Mouse (Mus musculus) CH12.LX (cell line): ENCODE data around the gene Sh3bp5. TPM values are rescaled to one million over a fixed set of nuclear protein-coding genes. Genes with fewer than 3 reads are reported as not detected.

Source experiments
- DNase-seq: peaks from one replicate; pipeline ENCODE4 v3.0.0-alpha.2; 2013; ENCODE audit errors: extremely low read depth
- H3K27ac ChIP-seq: 2 replicates; pipeline ENCODE4 v1.5.1; 2012; ENCODE audit warnings: low read depth, mild to moderate bottlenecking, control low read depth, moderate library complexity; ENCODE audit not compliant: insufficient read depth
- H3K27me3 ChIP-seq: replicated peaks from 2 replicates; pipeline ENCODE3; 2012; ENCODE audit warnings: inconsistent platforms
- H3K36me3 ChIP-seq, 2 experiments: replicated peaks in 1 of 2; 2 replicates each; pipeline versions ENCODE3 to v1.6.1; 2012; ENCODE audit warnings: inconsistent platforms in 1 of 2, low read length in 1 of 2, mild to moderate bottlenecking in 1 of 2, mixed read lengths in 1 of 2, moderate library complexity in 1 of 2; ENCODE audit not compliant: control insufficient read depth in 1 of 2, insufficient read depth in 1 of 2
- H3K4me1 ChIP-seq, 2 experiments: 2 replicates each; pipeline ENCODE4 v1.6.1; 2012; ENCODE audit warnings: inconsistent platforms in 1 of 2, moderate library complexity in 1 of 2; ENCODE audit not compliant: insufficient read depth in 2 of 2, control insufficient read depth in 1 of 2
- H3K4me2 ChIP-seq: 2 replicates; pipeline ENCODE4 v1.6.1; 2012; ENCODE audit warnings: low read depth, mild to moderate bottlenecking, control low read depth; ENCODE audit not compliant: poor library complexity, insufficient read depth, severe bottlenecking
- H3K4me3 ChIP-seq, 3 experiments: fragments of 150-350 bp in 1 of 3; sonication (generic) in 1 of 3; replicated peaks in 1 of 3; 2 replicates each; pipeline versions ENCODE3 to v1.5.1; 2011 to 2012; ENCODE audit warnings: low read depth in 2 of 3, low read length in 2 of 3, mild to moderate bottlenecking in 2 of 3, moderate library complexity in 2 of 3, control low read depth in 1 of 3, improper control_type of control experiment in 1 of 3, inconsistent platforms in 1 of 3, mixed read lengths in 1 of 3; ENCODE audit not compliant: poor library complexity in 1 of 3
- H3K79me2 ChIP-seq: replicated peaks from 2 replicates; pipeline ENCODE4 v1.6.1; 2012; ENCODE audit warnings: mild to moderate bottlenecking, moderate library complexity; ENCODE audit not compliant: control insufficient read depth, poor library complexity, insufficient read depth, severe bottlenecking; ENCODE audit errors: extremely low read depth
- H3K9ac ChIP-seq: 2 replicates; pipeline ENCODE4 v1.6.1; 2012; ENCODE audit warnings: low read depth, mild to moderate bottlenecking, control low read depth, moderate library complexity; ENCODE audit not compliant: insufficient read depth
- H3K9me3 ChIP-seq: replicated peaks from 2 replicates; pipeline ENCODE3; 2012; ENCODE audit warnings: low read length, inconsistent platforms, mixed read lengths
- CHD1 ChIP-seq: IDR thresholded peaks from 2 replicates; pipeline ENCODE4 v1.6.1; 2012; ENCODE audit warnings: low read depth, low read length, improper control_type of control experiment, inconsistent platforms
- CHD2 ChIP-seq: IDR thresholded peaks from 2 replicates; pipeline ENCODE4 v1.6.1; 2011; ENCODE audit warnings: low read length, improper control_type of control experiment
- CTCF ChIP-seq, 2 experiments: IDR thresholded peaks in 1 of 2; conservative IDR thresholded peaks in 1 of 2; 2 replicates each; pipeline ENCODE4 v1.5.1; 2011 to 2012; ENCODE audit warnings: low read depth in 2 of 2, low read length in 2 of 2, improper control_type of control experiment in 1 of 2, inconsistent platforms in 1 of 2, mild to moderate bottlenecking in 1 of 2, moderate library complexity in 1 of 2
- E2F4 ChIP-seq: IDR thresholded peaks from 2 replicates; pipeline ENCODE4 v1.6.1; 2011; ENCODE audit warnings: low read depth, low read length, improper control_type of control experiment; ENCODE audit not compliant: insufficient replicate concordance
- ELF1 ChIP-seq: IDR thresholded peaks from 2 replicates; pipeline ENCODE4 v1.6.1; 2014; ENCODE audit warnings: low read depth, mild to moderate bottlenecking, inconsistent platforms, low read length, improper control_type of control experiment
- ETS1 ChIP-seq: conservative IDR thresholded peaks from 2 replicates; pipeline ENCODE4 v1.6.1; 2012; ENCODE audit warnings: low read depth, mild to moderate bottlenecking, inconsistent platforms, low read length, improper control_type of control experiment, moderate library complexity
- IRF4 ChIP-seq: IDR thresholded peaks from 2 replicates; pipeline ENCODE4 v1.6.1; 2014; ENCODE audit warnings: low read depth, mild to moderate bottlenecking, inconsistent platforms, low read length, improper control_type of control experiment
- KAT2A ChIP-seq: IDR thresholded peaks from 2 replicates; pipeline ENCODE4 v1.6.1; 2012; ENCODE audit warnings: low read length, improper control_type of control experiment, inconsistent platforms; ENCODE audit not compliant: insufficient replicate concordance
- NELFE ChIP-seq: IDR thresholded peaks from 2 replicates; pipeline ENCODE4 v1.6.1; 2011; ENCODE audit warnings: low read depth, low read length, improper control_type of control experiment
- NRF1 ChIP-seq: IDR thresholded peaks from 2 replicates; pipeline ENCODE4 v1.6.1; 2014; ENCODE audit warnings: low read depth, mild to moderate bottlenecking, inconsistent platforms, low read length, improper control_type of control experiment, moderate library complexity
- POLR2A ChIP-seq: IDR thresholded peaks from 2 replicates; pipeline ENCODE4 v1.6.1; 2011; ENCODE audit warnings: low read depth, mild to moderate bottlenecking, improper control_type of control experiment, low read length
- RAD21 ChIP-seq: IDR thresholded peaks from 2 replicates; pipeline ENCODE4 v1.6.1; 2011; ENCODE audit warnings: low read depth, mild to moderate bottlenecking, low read length, improper control_type of control experiment, moderate library complexity
- RCOR1 ChIP-seq: conservative IDR thresholded peaks from 2 replicates; pipeline ENCODE4 v1.6.1; 2012; ENCODE audit warnings: low read depth, mild to moderate bottlenecking, inconsistent platforms, low read length, improper control_type of control experiment
- SIN3A ChIP-seq: IDR thresholded peaks from 2 replicates; pipeline ENCODE4 v1.6.1; 2012; ENCODE audit warnings: low read length, improper control_type of control experiment, inconsistent platforms
- SMC3 ChIP-seq: IDR thresholded peaks from 2 replicates; pipeline ENCODE4 v1.6.1; 2011; ENCODE audit warnings: low read depth, low read length, improper control_type of control experiment
- TBP ChIP-seq: conservative IDR thresholded peaks from 2 replicates; pipeline ENCODE4 v1.6.1; 2011; ENCODE audit warnings: low read depth, low read length, improper control_type of control experiment
- TCF12 ChIP-seq: IDR thresholded peaks from 2 replicates; pipeline ENCODE4 v1.6.1; 2014; ENCODE audit warnings: low read depth, mild to moderate bottlenecking, inconsistent platforms, low read length, improper control_type of control experiment
- USF1 ChIP-seq: IDR thresholded peaks from 2 replicates; pipeline ENCODE4 v1.6.1; 2014; ENCODE audit warnings: low read depth, mild to moderate bottlenecking, inconsistent platforms, low read length, improper control_type of control experiment
- ZC3H11A ChIP-seq: IDR thresholded peaks from 2 replicates; pipeline ENCODE4 v1.6.1; 2012; ENCODE audit warnings: low read depth, mild to moderate bottlenecking, inconsistent platforms, low read length, improper control_type of control experiment
- ZKSCAN1 ChIP-seq: IDR thresholded peaks from 2 replicates; pipeline ENCODE4 v1.6.1; 2012; ENCODE audit warnings: low read depth, inconsistent platforms, low read length, improper control_type of control experiment, borderline replicate concordance
- ZMIZ1 ChIP-seq: IDR thresholded peaks from 2 replicates; pipeline ENCODE4 v1.6.1; 2012; ENCODE audit warnings: low read depth, mild to moderate bottlenecking, inconsistent platforms, low read length, improper control_type of control experiment
- ZNF384 ChIP-seq: IDR thresholded peaks from 2 replicates; pipeline ENCODE4 v1.6.1; 2012; ENCODE audit warnings: low read depth, low read length, improper control_type of control experiment, inconsistent platforms
- dilution Hi-C: fragments of 300-500 bp; cut with MboI; formaldehyde crosslinking; loops from 2 replicates; pipeline ENCODE4 v1.14.3; 2020; ENCODE audit warnings: low sequenced_read_pairs; ENCODE audit not compliant: extremely low pct_unique_long_range_greater_than_20kb, extremely low pct_ligation_motif_present
- in situ Hi-C: fragments of 300-500 bp; cut with MboI; formaldehyde crosslinking; loops from 3 replicates; pipeline ENCODE4 v1.14.3; 2019; ENCODE audit warnings: low sequenced_read_pairs, low pct_ligation_motif_present, low pct_unique_long_range_greater_than_20kb, mixed read lengths
- polyA plus RNA-seq: library from polyadenylated mRNA; unstranded; fragments of >175 nt; gene quantifications from 2 replicates; pipeline ENCODE4 v1.2.1, GENCODE M21; 2012; ENCODE audit warnings: low read depth; ENCODE audit not compliant: insufficient read length
- total RNA-seq, 2 experiments: library from RNA; depleted of rRNA; stranded (reverse); fragments of 300-350 nt in 1 of 2; fragments of >200 nt in 1 of 2; gene quantifications; 2 replicates each; pipeline ENCODE4 v1.2.3; 2012 to 2014

Gene Sh3bp5
- total and polyA plus RNA-seq, 3 experiments: 57.4 to 158 (median 64.6) TPM

- Histone ChIP-seq H3K4me1 (peaks cover 0 to 15% of the 10 kb centered on the region in 2 experiments; a peak in 2 of 4 replicates), H3K36me3 (no peaks in the 10 kb centered on the region), H3K9ac (no peak overlapping the region), H3K27me3 (no peaks in the 10 kb centered on the region), H3K4me3 (no peak overlapping the region), H3K27ac (no peak overlapping the region), H3K79me2 (no peaks in the 10 kb centered on the region), H3K9me3 (peaks cover 3% of the 10 kb centered on the region), H3K4me2 (no peak overlapping the region)
- in situ Hi-C loops (loop anchor here (5.0 kb wide), 2 partner anchors 77 to 192 kb away; no protein-coding TSS in a partner anchor), dilution Hi-C loops (loop anchor here (25.0 kb wide), 1 partner anchor 102 kb away; no protein-coding TSS in a partner anchor)
- DNase-seq: no peak
- TF ChIP-seq ZNF384: peak; percentile 94
- no peak for TF ChIP-seq ELF1
- peak; percentile 26 to 68; a peak in 2 of 4 replicates for TF ChIP-seq CTCF (conservative IDR thresholded peaks at IDR 0.05 in 1 of 2, IDR thresholded peaks at IDR 0.05 in 1 of 2; ENCODE audit: low read depth in 2 of 2, low read length in 2 of 2)
- TF ChIP-seq ETS1: no peak
- TF ChIP-seq SMC3: peak; percentile 64
- TF ChIP-seq ZC3H11A: 0 out of 2 replicates have a peak, but pooled peaks have one; percentile 2
- peak; percentile 62 for TF ChIP-seq RAD21
- no peak for TF ChIP-seq POLR2A
Measured at GRCm38 (mm10) chr14:31464176-31464575, 28.3 kb upstream of the Sh3bp5 start.

GRCm38 (mm10) chr14:31462886-31463285, 27.0 kb upstream of the Sh3bp5 start:
- no peak overlapping the region for H3K4me2 ChIP-seq
- H3K9ac ChIP-seq: no peak overlapping the region
- no peaks in the 10 kb centered on the region for H3K9me3 ChIP-seq
- TF ChIP-seq RCOR1 (no peak), ZMIZ1 (no peak), ZNF384 (no peak), NRF1 (no peak), TCF12 (no peak), CHD2 (no peak), SIN3A (no peak), CHD1 (no peak), POLR2A (no peak), NELFE (no peak), IRF4 (no peak), KAT2A (no peak), USF1 (no peak), E2F4 (no peak), ZKSCAN1 (no peak), TBP (no peak), ELF1 (no peak), ZC3H11A (no peak)
- in situ Hi-C loops (loop anchor here (5.0 kb wide), 2 partner anchors 76 to 191 kb away; no protein-coding TSS in a partner anchor), dilution Hi-C loops (loop anchor here (25.0 kb wide), 1 partner anchor 101 kb away; no protein-coding TSS in a partner anchor)
- H3K27me3 ChIP-seq: no peaks in the 10 kb centered on the region
- H3K4me1 ChIP-seq: peaks cover 6 to 28% of the 10 kb centered on the region in 2 experiments; a peak in 3 of 4 replicates
- no peaks in the 10 kb centered on the region for H3K36me3 ChIP-seq
- H3K4me3 ChIP-seq: no peak overlapping the region
- no peak for DNase-seq
- H3K79me2 ChIP-seq: no peaks in the 10 kb centered on the region
- H3K27ac ChIP-seq: no peak overlapping the region
